Mouse (Mus musculus) intestine, embryonic 14.5 days (tissue): Measurements from ENCODE around the gene Knop1. TPM values are rescaled to one million over a fixed set of nuclear protein-coding genes. Genes with fewer than 3 reads are reported as not detected.
A peak's percentile ranks its signal among the peaks of the same experiment; 100 is the strongest.

Source experiments
- ATAC-seq: fragments of 200-750 bp; cut with Nextera tagmentation; replicated peaks from 2 replicates; pipeline ENCODE4 v1.8.0; 2017; ENCODE audit warnings: low read depth, moderate number of reproducible peaks, moderate TSS enrichment, moderate library complexity; ENCODE audit not compliant: low FRiP score, low TSS enrichment
- DNase-seq: peaks from one replicate; pipeline ENCODE4 v3.0.0-alpha.2; 2018; ENCODE audit warnings: low spot score
- H3K27ac ChIP-seq: fragments of 300-500 bp; sonication (generic); 2 replicates; pipeline ENCODE4 v1.5.1; 2014; ENCODE audit warnings: low read depth, mild to moderate bottlenecking, control low read depth
- H3K27me3 ChIP-seq: fragments of 300-500 bp; sonication (generic); replicated peaks from 2 replicates; pipeline ENCODE4 v1.6.1; 2014; ENCODE audit warnings: low read length, control low read depth; ENCODE audit not compliant: control insufficient read depth, insufficient read depth
- H3K36me3 ChIP-seq: fragments of 300-500 bp; sonication (generic); 2 replicates; pipeline ENCODE4 v1.6.1; 2014; ENCODE audit warnings: low read length, control low read depth; ENCODE audit not compliant: control insufficient read depth, insufficient read depth
- H3K4me1 ChIP-seq: fragments of 300-500 bp; sonication (generic); replicated peaks from 2 replicates; pipeline ENCODE4 v1.6.1; 2014; ENCODE audit warnings: low read length, control low read depth, mixed read lengths; ENCODE audit not compliant: control insufficient read depth, insufficient read depth
- H3K4me2 ChIP-seq: fragments of 300-500 bp; sonication (generic); 2 replicates; pipeline ENCODE4 v1.6.1; 2014; ENCODE audit warnings: low read length
- H3K4me3 ChIP-seq: fragments of 300-500 bp; sonication (generic); 2 replicates; pipeline ENCODE4 v1.5.1; 2014; ENCODE audit warnings: low read depth, low read length, control low read depth, mixed read lengths
- H3K9ac ChIP-seq: fragments of 300-500 bp; sonication (generic); 2 replicates; pipeline ENCODE4 v1.6.1; 2014; ENCODE audit warnings: mild to moderate bottlenecking, low read length
- H3K9me3 ChIP-seq: fragments of 300-500 bp; sonication (generic); 2 replicates; pipeline ENCODE4 v1.6.1; 2016; ENCODE audit warnings: low read length, control low read depth; ENCODE audit not compliant: control insufficient read depth
- WGBS: fragments of 180-500 bp; shearing (Covaris S2); extraction: QIAGEN DNeasy Blood & Tissue Kit; methylation state at CpG from one replicate; pipeline ENCODE4 v1.1.7; 2014; 5-methylcytosine and 5-hydroxymethylcytosine counted together
- polyA plus RNA-seq: library from polyadenylated mRNA; unstranded; fragments of >200 nt; fragmentation: Nextera tagmentation; extraction: Ambion mirVana; gene quantifications from 2 replicates; pipeline ENCODE4 v1.2.1, GENCODE M21; 2014

Knop1 gene
- polyA plus RNA-seq, 1 experiment from 2014 or later, result 115 TPM

GRCm38 (mm10) chr7:118841030-118841745, 14.9 kb downstream of the Knop1 start:
- Histone ChIP-seq H3K4me2 (no peak overlapping the region), H3K36me3 (peaks cover 79% of the 10 kb centered on the region), H3K27me3 (no peaks in the 10 kb centered on the region), H3K4me1 (no peaks in the 10 kb centered on the region), H3K9me3 (no peaks in the 10 kb centered on the region), H3K9ac (no peak overlapping the region), H3K27ac (no peak overlapping the region), H3K4me3 (no peak overlapping the region)
- 48% methylated on average over 8 of the region's 8 CpGs for WGBS
- no peak for ATAC-seq
- no peak for DNase-seq

DNA sequence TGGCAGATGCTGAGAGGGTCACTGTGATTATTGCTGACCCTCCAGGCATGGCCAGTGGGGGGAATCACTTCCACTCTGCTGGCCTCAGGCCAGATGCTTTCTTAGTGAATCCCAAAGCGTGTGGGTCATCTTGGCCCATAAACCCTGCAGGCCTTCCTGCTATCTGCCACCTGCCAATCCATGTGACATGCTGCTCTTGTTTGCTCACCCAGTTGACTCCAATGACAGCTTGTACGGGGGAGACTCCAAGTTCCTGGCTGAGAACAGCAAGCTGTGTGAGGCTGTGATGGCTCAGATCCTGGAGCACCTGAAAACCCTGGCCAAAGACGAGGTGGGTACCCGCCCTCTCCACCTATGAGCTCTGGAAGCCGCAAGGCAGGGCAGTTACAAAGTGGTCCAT, 18.2 kb downstream of the Knop1 start:
- Histone ChIP-seq H3K9ac (no peak overlapping the region), H3K4me2 (no peak overlapping the region), H3K36me3 (peaks cover 73% of the 10 kb centered on the region), H3K4me1 (no peaks in the 10 kb centered on the region), H3K27me3 (no peaks in the 10 kb centered on the region), H3K9me3 (no peaks in the 10 kb centered on the region), H3K4me3 (no peak overlapping the region), H3K27ac (no peak overlapping the region)
- DNase-seq (no peak), ATAC-seq (no peak)
- WGBS, result 89% methylated on average over 5 of the region's 5 CpGs

- no peaks in the 10 kb centered on the region for H3K9me3 ChIP-seq
- no peak overlapping the region for H3K9ac ChIP-seq
- peaks cover 40% of the 10 kb centered on the region for H3K36me3 ChIP-seq
- DNase-seq (no peak), ATAC-seq (0 out of 2 replicates have a peak, but pooled peaks have one; percentile 14)
- H3K27ac ChIP-seq, result no peak overlapping the region
- no peaks in the 10 kb centered on the region for H3K27me3 ChIP-seq
- H3K4me2 ChIP-seq, result no peak overlapping the region
- H3K4me1 ChIP-seq, result no peaks in the 10 kb centered on the region
- 76% methylated on average over 5 of the region's 5 CpGs for WGBS
- no peak overlapping the region for H3K4me3 ChIP-seq
Measured at GRCm38 (mm10) chr7:118827975-118828416, 28.1 kb downstream of the Knop1 start.

DNA sequence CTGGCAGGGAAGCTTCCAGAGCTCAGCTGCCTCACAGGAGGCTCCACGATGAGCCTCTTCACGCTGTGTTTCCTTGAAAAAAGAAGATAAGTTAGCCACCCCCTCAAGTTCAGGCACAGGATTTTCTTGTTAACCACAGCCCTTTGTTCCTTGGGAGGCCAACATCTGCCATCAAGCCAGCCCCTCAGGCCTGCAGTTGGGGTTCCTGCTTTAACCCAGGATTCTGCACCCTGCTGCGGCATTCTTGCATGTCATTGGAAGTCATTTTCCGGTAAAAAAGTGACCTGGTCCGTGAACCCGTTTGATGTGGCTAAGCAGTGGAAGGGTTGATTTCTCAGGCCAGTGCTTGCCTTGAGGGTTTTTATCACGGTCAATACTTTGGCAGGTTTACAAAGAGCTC, 31.6 kb downstream of the Knop1 start:
- ATAC-seq, result no peak
- Histone ChIP-seq H3K27me3 (no peaks in the 10 kb centered on the region), H3K4me2 (no peak overlapping the region), H3K9me3 (no peaks in the 10 kb centered on the region), H3K36me3 (peaks cover 41% of the 10 kb centered on the region), H3K4me1 (no peaks in the 10 kb centered on the region), H3K9ac (no peak overlapping the region), H3K27ac (no peak overlapping the region), H3K4me3 (no peak overlapping the region)
- no peak for DNase-seq
- 70% methylated on average over 7 of the region's 7 CpGs for WGBS

DNA sequence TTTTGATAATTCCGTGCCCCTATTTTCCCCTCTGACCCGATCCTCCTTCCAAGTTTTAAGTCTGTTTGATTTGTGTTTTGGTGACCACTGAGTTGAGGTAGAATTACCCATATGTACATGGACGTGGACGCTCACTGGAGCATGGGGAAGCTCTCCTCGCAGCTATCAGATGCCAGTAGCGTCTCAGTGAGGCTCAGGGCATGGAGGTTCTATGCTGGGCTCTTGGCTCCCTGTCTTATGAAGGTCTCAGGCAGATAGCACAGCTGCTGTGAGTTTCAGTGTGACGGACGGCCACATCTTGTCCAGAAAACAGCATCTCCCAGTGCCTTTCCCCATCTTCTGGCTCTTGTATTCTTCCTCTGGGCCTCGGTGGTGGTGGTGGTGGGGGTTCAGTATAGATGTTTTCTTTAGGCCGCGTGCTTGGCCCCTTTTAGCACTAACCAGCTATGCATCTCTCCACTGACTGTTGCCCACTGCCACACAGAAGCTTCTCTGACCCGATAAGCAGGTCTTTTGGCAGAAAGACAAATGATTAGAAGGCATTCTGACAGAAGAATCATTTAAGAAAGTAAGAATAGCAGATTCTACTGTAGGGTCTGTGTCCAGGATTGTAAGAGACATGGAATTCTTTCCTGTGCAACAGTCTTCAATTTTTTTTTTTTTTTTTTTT, 34.0 kb downstream of the Knop1 start:
- no peak for ATAC-seq

GRCm38 (mm10) chr7:118821356-118821755, 34.7 kb downstream of the Knop1 start:
- WGBS, result 80% methylated on average over 7 of the region's 7 CpGs
- no peak overlapping the region for H3K9ac ChIP-seq
- H3K4me1 ChIP-seq, result no peaks in the 10 kb centered on the region
- ATAC-seq (no peak), DNase-seq (no peak)
- no peak overlapping the region for H3K4me2 ChIP-seq
- H3K4me3 ChIP-seq, result no peak overlapping the region
- no peak overlapping the region for H3K27ac ChIP-seq
- H3K27me3 ChIP-seq, result no peaks in the 10 kb centered on the region
- no peaks in the 10 kb centered on the region for H3K9me3 ChIP-seq
- H3K36me3 ChIP-seq, result peaks cover 41% of the 10 kb centered on the region

More for the DNA sequence above, 34.0 kb downstream of the Knop1 start:
- Histone ChIP-seq H3K9ac (no peak overlapping the region), H3K4me2 (no peak overlapping the region), H3K36me3 (peaks cover 47% of the 10 kb centered on the region), H3K4me3 (no peak overlapping the region), H3K4me1 (no peaks in the 10 kb centered on the region), H3K9me3 (no peaks in the 10 kb centered on the region), H3K27me3 (no peaks in the 10 kb centered on the region), H3K27ac (no peak overlapping the region)
- no peak for DNase-seq
- WGBS, result 92% methylated on average over 12 of the region's 12 CpGs

DNA sequence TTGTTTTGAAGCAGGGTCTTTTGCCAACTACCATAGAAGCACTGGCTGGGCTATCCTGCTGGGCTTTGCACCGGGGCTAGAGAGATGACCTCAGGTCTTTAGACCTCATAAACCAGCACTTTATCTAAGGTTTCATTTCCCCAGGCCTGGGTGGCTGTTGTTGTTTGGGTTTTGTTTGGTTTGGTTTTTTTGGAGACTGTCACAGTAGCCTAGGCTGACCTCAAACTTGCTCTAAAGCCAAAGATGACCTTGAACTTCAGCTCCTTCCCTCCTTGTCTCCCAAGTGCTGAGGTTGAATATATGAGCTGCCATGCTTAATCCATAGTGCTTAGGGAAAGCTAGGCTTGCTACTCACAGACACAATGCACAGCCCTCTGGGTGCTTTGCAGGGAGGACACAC, 36.4 kb downstream of the Knop1 start:
- 80% methylated on average over 1 of the region's 1 CpGs for WGBS
- Histone ChIP-seq H3K9ac (no peak overlapping the region), H3K36me3 (peaks cover 44% of the 10 kb centered on the region), H3K9me3 (no peaks in the 10 kb centered on the region), H3K4me1 (no peaks in the 10 kb centered on the region), H3K27ac (no peak overlapping the region), H3K4me3 (no peak overlapping the region), H3K4me2 (no peak overlapping the region), H3K27me3 (no peaks in the 10 kb centered on the region)
- no peak for ATAC-seq
- DNase-seq, result no peak

- Histone ChIP-seq H3K4me3 (no peak overlapping the region), H3K4me2 (no peak overlapping the region), H3K36me3 (peaks cover 52% of the 10 kb centered on the region), H3K27me3 (no peaks in the 10 kb centered on the region), H3K9ac (no peak overlapping the region), H3K9me3 (no peaks in the 10 kb centered on the region), H3K4me1 (no peaks in the 10 kb centered on the region), H3K27ac (no peak overlapping the region)
- WGBS, result 83% methylated on average over 7 of the region's 7 CpGs
- no peak for DNase-seq
- no peak for ATAC-seq
Measured at GRCm38 (mm10) chr7:118817741-118818140, 38.3 kb downstream of the Knop1 start.

DNA sequence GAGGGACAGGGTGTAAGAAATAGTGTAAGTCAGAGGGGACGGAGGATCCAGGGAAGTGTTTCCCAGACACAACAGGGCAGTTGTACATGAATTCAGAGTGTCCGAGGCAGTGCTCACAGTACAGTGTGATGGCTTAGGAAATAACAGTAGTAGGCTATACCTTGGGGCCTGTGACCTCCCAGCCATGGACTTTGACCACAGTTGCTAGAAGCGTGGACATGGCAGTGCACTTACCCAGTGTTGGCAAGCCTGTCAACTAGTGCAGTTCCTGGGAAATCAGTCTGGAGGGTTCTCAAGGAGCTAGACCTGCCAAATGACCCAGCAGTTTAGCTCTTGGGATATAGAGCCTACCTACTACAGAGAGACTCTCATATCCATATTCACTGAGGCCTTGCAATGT, 39.8 kb downstream of the Knop1 start:
- Histone ChIP-seq H3K4me2 (no peak overlapping the region), H3K4me1 (no peaks in the 10 kb centered on the region), H3K36me3 (peaks cover 54% of the 10 kb centered on the region), H3K27me3 (no peaks in the 10 kb centered on the region), H3K4me3 (no peak overlapping the region), H3K9me3 (no peaks in the 10 kb centered on the region), H3K9ac (no peak overlapping the region), H3K27ac (no peak overlapping the region)
- no peak for ATAC-seq
- 94% methylated on average over 3 of the region's 3 CpGs for WGBS
- no peak for DNase-seq
